Mouse (Mus musculus) 3134 (cell line): ENCODE measurements around the gene Esyt2.

ENCODE experiments used
- DNase-seq: peaks from one replicate; pipeline ENCODE4 v3.0.0-alpha.2; 2011; ENCODE audit warnings: low spot score; ENCODE audit not compliant: insufficient read length; ENCODE audit errors: extremely low read depth

The Esyt2 gene

DNA sequence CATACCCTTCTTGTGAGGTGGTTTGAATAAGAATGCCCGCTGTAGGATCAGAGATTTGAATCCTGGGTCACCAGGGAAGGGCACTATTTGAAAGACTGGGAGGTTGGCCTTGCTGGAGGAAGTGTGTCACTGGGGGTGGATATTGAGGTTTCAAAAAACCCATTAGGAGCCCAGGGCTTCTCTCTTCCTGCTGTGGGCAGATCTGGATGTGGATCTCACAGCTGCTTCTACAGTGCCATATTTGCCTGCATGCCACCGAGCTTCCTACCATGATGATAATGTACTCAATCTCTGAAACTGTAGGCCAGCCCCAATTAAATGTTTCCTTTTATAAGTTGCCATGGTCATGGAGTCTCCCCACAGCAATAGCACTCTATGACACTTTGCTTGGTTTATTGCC, 1.8 kb upstream of the Esyt2 start:
- DNase-seq, result no peak

DNA sequence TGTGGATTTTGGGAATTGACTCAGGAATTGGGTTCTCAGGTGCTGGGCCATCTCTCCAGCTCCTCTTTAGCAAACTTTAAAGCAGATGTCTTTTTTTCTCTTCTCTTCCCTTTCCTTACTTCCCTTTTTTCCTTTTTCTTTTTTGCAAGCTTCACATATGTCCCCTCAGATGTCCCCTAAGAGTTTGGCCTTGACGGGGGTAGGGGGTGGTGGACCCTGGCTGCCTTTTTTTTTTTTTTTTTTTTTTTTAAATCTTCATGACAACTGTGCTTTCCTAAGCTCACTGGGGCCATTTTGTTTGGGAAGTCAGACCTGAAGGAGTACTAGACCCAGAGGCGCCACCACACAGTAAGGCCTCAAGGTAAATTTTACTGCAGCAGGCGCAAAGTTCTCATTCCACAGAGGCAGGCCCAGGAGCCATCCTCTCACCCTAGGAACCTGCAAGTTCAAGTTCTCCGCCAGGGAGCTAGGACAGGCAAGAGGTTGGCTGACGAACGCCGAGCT, 795 bp upstream of the Esyt2 start:
- no peak for DNase-seq

DNA sequence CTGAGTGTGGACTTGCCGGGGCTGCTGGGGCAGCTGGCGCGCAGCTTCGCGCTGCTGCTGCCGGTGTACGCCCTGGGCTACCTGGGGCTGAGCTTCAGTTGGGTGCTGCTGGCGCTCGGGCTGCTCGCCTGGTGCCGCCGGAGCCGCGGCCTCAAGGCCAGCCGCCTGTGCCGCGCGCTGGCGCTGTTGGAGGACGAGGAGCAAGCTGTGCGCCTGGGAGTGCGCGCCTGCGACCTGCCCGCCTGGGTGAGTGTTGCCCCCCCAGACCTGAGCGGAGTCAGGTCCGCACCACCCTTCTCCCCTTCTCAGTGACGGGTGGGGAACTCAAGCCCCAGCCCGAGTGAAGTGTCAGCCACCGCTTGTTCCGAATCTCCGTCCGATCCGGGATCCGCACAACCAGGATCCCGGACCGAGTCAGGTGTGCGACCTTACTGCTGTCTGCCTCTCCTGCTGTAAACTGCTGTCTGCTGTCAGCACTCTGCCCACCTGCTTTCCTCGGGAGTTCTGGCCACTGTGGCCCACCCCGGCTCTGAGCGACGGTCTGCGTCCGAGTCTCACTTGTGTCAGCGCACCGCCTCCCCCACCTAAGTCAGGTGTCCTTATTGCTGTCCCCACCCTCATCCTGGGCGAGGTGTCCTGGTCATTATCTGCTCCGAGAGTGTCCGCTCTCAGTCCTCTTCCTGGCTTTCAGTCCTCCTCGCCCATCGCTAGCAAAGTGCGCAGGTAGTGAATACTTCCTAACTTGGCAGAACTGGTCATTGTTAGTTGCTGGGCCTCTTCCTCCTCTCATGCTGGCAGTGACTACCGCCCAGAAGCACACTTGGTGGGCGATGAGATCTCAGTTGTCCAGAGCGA, 658 bp downstream of the Esyt2 start:
- no peak for DNase-seq

DNA sequence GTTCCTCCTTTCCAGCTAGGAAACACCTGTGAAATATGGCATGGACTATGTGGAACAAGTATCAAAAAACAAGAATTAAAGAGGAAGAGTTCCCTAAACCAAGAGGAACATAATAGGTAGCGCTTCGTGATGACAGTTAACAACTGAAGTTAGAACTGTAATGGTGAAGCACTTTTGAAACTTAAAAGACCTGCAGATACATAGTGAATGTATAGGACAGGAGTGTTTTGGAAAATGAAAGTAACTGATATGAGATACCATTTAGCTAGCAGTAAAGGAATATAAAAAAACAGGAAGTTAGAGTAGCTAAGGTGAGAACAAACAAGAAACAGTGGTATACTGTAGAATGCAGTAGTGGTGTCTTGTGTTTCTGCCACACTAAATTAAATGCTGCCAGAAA, 1.9 kb downstream of the Esyt2 start:
- DNase-seq, result no peak

DNA sequence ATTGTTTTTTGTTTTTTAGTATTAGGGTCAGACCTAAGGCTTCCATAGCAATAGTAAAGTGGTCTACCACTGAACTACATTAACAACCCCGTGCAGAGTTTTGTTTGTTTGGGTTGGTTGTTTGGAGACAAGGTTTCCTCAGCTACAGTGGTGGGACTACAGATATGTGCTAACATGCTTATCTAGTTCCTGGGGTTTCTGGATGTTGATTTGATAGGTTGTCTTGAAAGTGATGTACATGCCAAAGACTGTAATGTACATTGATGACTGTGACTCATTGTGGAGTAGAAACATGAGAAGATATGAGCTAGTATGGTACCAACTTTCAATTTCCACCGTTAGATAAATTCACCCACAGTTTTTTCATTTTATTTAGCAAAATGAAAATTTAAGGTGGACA, 2.5 kb downstream of the Esyt2 start:
- DNase-seq, result no peak

DNA sequence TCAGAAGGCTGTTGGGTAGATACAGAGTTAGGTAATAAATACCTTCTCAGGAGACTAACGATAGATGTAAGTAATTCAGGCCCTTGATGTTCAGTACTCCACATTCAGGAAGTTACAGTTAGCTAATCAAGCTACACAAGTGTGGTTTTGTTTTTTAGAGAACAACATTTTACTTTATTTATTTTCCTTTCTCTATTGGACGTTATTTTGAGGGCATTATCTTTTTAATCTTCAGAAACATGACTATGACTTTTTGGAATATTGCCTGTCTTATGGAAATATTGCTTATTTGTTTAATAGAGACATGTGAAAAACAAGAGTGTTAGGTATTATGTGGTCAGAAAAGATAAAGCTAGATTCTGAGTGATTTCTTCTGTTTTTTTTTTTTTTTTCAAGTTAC, 12.2 kb downstream of the Esyt2 start:
- no peak for DNase-seq

DNA sequence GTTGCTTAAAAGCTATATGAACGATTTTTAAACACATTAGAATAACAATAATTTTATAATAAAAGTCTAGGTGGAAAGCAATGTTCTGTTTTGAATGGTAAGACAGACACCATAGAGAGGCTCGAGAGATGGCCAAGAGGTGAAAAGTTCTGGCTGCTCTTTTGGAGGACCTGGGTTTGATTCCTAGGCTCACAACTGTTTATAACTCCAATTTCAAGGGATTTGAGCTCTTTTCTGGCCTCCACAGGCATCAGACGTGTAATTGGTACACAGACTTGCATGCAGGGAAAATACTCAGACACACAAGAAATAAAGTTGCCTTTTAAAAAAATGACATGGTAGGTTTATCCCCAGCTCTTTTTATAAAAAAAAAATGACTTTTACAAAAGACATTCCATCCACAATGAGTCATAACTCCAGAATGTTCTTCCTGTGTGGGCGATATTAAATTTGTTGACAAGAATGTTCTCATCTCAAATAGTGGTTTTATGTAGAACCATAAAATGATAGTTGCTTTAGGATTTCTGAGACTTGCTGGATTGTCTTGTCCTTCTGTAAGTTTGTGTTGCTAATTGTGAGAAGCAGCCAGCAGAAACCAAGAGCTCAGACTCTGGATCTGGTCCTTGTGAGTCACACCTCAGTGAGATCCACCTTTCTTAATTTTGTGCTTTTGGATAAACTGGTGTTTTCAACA, 12.8 kb downstream of the Esyt2 start:
- peak; percentile 54 for DNase-seq

DNA sequence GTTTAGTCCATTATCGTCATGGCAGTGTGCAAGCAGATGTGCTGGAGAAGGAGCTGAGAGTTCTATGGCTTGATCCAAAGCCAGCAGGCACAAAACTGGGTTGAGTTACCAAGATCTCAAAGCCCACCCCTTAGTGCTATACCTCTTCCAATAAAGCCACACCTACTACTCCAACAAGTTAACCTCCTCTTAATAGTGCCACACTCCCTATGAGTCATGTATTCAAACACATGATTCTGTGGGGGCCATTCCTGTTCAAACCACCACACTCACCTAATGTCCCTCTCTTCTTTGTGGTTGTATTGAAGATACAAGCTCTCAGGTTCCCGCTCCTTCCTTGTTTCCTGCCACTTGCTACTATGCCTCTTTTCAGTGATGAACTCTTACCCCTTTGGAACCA, 18.9 kb downstream of the Esyt2 start:
- peak; percentile 48 for DNase-seq

DNA sequence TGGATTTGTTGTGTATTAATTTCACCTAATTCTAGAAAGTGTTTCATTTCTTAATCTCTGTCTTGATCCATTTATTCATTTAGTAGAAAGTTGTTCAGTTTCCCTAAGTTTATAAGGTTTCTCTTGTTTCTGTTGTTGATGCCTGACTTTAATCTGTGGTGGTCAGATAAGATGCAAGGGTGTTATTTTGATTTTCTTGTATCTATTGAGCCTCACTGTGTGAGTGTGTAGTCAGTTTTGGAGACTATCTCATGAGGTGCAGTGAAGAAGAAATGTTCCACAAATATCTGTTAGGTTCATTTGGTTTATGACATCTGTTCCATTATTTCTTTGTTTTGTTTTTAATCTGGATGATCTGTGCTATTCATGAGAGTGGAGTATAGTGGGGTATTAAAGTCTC, 21.2 kb downstream of the Esyt2 start:
- DNase-seq, result no peak

DNA sequence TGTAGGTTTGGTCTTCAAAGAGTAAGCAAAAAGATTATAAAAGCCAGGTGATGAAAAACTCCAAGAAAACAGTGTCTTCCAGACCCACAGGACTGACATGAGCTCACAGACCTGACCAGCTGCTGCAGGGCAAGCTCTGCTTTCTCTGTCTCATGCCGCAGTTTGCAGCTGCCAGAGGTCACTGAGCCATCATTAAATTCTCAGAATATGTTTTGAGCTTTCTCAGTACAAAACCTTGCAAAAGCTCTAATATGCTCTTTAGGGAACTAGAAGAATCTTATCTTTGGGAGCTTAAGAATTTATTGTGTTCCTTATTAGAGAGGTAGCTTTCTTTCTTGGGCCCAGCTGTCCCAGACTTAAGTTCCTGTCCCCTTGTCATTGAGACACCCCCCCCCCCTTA, 25.0 kb downstream of the Esyt2 start:
- DNase-seq, result peak; percentile 30

DNA sequence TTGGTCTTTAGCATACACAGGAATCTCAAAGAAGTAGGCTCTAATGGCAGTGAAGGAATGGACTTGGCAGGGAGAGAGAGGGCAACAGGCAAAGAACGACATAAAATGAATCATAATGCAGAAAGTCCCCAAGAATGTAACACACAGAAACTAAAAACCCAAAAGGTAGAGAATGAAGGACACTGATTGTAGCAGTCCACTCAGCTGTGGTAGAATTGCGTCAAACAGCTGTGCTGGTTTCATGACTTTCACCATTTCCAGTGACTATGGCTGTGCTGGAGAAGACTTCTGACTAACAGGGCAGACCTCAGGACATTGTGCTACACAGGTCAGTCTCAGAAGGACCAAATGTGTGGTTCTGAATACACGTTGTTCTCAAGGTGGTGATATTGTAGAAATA, 26.9 kb downstream of the Esyt2 start:
- DNase-seq, result no peak

DNA sequence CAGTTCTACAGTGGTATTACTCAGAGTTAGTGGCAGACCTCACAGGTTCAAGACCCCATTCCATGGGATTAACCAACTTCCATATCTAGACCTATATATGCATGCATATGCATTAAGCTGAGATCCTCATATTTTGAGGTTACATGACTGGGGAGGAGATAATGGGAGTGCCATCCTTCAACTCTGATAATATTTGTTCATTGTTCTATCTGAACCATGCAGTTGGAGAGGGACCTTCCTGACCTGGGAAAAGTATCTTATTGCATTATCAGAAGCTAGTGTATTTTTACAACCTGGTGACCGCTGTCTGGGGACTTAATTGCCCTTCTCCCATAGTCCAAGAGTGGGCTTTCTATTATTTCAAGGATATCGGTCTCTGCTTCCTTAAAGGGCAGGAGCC, 27.6 kb downstream of the Esyt2 start:
- DNase-seq, result no peak

DNA sequence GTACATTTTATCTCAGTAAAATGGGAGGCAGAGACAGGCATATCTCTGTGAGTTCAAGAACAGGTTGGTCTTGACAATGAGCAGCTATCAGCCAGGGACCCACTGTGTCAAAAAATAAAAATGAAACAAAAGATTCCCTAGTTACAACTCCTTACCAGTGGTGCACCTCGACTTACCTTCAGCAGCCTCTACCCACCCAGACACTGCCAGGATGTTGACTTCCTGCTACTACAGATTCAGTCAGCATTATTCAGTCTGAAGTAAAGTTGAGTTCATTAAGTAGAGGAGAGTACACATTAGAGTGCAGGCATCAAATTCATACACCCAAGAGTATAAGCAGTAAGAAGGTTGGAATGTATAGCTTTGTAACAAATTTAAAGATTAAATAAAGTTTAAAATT, 32.8 kb downstream of the Esyt2 start:
- DNase-seq, result no peak

DNA sequence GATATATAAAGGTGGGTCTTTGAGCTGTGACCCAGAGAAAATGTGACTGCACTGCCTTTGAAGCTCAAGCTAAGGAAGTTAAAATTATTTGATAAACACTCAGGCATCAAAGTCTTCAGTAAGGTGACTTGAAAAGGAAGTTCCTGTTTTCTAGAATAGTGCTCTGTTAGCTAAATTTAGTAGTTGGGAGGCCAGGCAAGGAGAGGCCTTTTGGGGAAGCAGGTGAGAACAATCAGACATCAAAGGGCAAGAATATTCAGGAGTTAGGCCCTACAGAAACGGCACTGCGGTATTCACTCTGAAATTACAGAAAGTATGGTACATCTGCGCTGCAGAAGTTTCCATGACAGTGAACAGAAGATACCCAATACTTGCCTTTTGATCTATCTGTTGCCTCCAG, 34.5 kb downstream of the Esyt2 start:
- no peak for DNase-seq

DNA sequence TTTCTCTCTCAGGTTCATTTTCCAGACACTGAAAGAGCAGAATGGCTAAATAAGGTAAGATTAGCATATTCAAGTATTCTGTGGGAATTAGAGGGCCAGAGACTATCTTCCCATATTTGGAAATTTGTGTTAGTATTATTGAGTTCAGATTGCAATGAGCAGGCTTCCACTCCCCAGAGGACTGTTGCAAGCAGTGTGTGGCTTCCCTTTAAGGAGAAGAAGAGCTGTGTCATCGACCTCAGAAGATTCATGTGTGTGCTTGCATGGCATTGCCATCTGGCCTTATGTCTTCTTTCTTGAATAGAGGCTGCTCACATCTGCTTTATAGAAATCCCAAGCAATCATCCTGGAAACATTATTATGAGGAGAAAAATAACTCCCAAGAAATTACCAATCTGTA, 36.8 kb downstream of the Esyt2 start:
- no peak for DNase-seq

DNA sequence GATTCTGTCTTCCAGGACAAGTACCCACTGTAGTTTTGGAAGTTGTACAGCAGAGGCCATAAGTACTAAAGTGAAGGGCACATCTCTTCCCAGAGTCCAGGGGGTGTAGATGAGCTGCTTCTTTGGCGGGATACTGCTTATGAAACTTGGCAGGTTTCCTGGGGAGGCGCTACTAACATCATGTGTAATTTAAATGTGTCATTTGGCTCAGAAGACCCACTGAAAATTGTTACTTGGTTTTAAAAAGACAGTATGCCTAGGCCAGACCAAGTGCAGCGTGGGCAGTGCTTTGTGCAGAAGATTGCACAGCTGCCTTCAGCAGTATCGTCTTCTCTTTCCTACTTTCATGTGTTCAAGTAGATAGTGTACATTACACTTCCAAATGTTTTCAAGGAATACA, 44.5 kb downstream of the Esyt2 start:
- no peak for DNase-seq

DNA sequence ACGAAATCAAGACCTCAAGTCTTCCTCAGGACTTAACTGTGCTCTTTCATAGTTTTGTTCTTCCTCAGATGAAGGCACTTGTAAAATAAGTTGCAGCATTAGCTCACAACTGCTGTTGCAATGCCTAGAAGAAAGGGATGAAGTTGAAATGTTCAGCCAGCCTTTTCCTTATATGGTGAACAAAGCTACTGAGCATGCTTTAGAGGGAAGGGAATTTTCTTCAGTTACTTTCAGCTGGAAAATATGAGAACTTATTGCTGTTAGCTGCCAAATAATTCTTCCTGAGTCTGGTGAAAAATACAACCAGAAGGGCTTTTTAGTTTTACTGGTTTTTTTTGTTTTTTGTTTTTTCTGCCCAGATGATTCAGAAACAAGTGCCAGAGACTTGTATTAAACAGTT, 45.2 kb downstream of the Esyt2 start:
- no peak for DNase-seq

DNA sequence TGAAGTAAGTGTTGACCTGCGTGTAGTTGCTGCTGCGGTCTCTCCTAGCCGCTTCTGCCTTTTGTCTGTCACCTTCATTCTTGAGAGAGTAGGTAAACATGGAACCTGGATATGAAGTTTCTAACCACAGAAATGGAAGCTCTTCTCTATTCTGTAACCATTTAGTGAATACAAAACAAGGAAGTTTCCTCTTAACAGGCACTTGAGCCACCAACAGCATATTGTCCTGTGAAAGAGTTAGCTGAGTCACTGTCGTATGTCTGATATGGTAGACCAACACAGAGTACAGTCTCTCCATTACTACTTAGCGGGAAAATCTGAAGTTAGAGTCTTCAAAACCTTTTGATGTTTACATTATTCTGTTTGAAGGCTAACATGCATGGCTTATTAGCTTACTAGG, 53.3 kb downstream of the Esyt2 start:
- DNase-seq, result no peak

DNA sequence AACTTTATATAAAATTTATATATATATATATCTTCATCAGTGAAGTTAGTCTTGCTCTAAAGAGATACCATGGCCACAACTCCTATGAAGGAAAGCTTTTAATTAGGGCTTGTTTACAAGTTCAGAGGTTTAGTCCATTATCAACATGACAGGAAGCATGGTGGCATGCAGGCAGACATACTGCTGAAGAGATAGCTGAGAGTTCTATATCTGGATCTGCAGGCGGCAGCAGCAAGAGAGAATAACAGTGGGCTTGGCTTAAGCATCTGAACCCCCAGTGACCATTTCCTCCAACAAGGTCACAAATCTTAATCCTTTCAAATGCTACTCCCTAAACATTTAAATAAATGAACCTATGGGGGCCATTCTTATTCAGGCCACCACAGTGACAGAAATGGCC, 59.2 kb downstream of the Esyt2 start:
- no peak for DNase-seq

DNA sequence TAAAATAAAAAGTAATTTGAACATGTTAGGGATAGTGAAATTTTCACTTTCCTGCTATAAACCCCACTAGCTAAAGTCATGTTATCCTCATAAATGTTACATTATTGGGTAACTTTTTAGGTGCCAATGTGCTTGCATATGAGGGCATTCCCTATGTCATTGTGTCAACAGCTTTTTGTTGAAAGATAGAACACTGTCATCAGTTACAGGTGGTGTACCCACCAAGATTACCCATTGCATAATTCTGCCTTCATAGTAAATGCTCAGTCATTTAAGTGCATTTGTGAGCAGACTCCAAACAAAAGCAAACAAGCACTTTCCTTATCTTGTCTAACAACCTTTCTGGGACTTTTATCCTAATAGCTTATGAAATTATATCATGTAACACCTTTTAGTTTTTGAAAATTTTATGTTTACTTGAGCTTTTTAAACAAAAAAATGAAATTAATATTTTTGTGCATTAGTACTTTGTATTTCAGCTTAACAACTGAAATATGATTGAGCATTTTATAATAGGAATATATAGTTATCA, 67.8 kb downstream of the Esyt2 start:
- DNase-seq, result no peak

DNA sequence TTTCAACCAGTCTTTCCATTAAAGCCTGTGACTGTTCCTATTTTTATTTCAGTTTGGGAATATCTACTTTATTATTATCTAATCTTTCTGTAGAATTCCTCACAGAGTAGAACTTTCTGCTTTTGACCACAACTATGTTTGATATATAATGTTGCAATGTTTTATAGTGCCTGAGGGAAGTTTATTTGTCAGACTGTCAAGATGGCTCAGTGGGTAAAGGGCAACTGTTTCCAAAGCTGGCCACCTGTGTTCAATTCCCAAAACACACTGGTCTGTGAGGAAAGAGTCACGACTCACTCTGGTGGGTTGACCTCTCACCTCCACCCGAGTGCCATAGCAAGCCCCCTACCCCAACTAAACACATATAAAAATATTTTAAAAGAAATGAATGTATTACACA, 68.4 kb downstream of the Esyt2 start:
- DNase-seq, result no peak

DNA sequence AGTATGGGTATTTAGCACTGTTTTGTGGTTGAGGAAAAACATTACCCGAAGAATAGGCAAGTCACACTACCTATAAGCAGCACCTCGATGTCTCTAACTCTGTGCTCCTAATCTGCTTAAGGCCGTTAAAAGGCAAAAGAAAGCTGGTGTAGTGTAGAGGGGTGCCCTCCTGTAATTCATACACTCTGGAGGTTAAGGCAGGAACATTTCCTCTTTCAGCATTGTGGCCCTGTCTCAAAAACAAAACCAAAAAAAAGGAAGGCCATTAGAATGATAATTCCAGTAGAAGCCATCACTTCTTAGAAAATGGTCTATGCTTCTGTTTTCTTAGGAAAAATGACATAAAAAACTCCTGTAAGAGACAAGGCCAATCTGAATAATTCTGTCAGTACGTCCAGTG, 70.0 kb downstream of the Esyt2 start:
- no peak for DNase-seq
